Mouse (Mus musculus): ENCODE results near the gene Atxn2. TPM values are rescaled to one million over a fixed set of nuclear protein-coding genes. Genes with fewer than 3 reads are reported as not detected.
A peak's percentile ranks its signal among the peaks of the same experiment; 100 is the strongest.
"Not testable (repeated sequence)": the region's sequence is repeated elsewhere in the genome, so short reads cannot be mapped to it uniquely, and the experiment has no call there.

The Atxn2 gene
- total RNA-seq, 2 experiments from 2014 or later = 174 to 180 TPM

DNA sequence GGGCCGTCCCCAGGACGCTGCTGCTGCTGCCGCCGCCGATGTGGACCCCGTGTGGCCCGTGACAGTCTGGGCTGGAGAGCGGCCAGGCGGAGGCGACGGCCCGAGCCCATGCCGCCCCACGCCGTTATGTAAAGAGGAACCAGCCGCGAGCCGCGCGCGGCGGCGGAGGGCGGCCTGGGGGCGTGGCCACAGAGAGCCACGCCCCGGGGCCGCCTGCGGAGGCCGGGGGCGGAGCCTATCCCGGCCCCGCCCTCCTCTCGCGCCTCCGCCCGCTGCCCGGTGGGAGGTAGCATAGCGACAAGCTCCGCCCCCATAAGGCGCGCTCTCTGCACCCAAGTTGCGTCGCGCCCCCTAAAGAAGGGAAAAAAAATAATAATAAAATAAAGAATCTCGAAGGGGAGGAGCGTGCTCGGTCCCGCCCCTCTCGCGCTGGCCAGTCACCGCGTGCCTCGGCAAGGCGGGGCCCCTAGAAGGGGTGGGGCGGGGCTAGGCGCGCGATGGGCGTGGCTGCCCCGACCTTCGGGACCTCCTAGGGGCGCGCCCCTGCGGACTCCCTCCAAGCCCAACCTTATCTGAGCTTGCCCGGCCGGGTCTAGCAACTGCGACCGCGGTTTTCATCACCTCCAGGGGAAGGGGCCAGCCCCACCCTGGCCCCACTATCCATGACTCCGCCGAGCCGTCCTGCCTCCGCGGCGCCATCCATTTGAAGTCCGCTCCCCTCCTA is 125.7 kb downstream of the Atxn2 start:
- DNase-seq = peak; percentile 94

DNA sequence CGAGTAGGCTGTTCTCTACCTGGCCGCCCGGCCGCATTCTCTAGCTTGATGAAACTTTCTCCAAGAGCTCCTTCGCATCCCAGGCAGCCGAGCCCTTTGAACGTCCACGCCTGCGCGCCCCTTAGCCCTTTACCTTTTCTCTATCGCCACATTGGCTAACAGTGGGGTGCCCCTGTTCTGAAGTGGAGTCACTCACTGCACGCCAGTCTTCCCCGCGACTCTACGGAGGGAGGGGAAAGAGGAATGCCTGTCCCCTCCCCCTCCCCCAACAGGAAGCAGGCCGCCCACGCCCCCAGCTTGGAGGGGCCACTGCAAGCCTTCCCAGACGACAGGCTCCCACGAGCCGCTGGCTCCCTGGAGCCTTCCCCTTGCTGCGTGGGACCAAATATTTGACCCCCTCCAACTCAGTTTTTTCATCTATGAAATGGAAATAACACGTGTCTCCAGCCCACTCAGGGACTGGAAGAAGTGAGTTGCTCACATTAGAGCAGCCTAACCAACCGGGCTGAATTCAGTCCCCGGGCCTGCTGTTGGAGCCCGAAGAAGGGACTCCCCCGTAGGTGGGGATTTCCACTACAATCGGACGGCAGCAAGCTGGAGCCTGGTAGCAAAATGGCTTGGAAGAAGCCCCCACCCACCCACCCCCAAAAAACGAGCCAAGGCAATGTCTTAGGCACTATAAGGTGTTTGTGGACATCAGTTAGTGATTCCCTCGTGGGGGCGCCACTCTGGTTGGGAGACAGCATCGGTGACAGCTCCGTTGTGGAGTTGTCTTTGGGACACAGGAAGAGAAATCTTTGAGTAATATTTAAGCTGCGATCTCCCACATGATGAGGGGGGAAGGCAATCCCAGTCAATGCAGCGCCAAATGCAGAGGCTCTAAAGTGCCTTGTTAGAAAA is 126.6 kb downstream of the Atxn2 start, which contains the start of gene Sh2b3:
Gene Sh2b3 (minus strand): TSS at position 206 of the 900 bp plus-strand sequence.
- DNase-seq = peak; percentile 73

DNA sequence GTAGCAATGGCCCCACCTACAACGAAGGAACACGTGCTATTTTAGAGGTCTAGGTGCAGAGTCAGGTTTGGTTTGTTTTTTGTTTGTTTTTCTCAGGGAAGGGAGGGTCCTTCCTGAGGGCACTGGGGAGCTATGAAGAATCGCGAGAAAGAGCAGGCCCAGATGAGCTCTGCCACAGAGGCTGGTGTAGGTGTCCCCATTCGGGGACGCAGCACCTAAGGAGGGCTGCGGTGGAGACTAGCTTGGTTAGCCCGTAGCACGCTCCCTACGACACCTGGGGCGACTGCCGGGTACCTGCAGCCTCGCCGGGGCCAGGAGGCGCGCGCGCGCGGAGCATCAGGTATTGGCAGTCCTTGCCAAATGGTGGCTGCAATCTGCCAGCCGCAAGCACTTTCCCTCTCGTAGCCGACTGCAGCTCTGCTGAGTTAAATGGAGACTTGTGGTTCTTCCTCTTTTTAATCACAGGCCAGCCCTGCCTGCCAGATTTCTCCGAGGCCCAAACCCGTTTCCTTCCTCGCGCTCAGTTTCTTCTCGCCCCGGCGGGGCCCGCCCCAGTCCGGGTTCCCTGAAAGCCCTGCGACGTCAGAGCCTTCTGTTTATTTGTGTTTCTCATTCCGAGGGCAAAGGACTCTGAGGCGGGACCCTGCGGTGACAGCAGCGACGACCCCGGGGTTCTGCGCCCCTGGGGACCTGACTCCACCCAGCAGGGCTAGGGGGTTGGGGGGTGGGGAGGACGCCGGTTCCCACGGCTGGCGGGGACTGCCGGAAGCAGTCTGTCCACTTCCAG is 127.4 kb downstream of the Atxn2 start:
- peak; percentile 70 for DNase-seq

DNA sequence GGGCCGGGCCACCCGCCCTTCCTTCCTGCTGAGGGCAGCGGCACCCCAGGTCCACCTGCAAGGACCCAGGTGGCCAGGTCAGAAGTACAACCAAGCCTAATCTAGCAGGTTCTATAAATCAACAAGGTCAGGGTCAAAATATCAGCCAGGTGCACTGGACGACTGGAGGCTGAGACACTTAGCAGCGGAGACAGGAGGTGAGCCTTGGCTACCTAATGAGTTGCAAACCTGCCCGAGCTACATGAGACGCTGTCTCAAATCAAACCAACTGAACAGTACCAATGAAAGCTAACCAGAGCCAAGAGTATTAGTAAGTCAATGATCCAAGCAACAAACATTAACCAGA is 128.0 kb downstream of the Atxn2 start:
- no peak for DNase-seq

DNA sequence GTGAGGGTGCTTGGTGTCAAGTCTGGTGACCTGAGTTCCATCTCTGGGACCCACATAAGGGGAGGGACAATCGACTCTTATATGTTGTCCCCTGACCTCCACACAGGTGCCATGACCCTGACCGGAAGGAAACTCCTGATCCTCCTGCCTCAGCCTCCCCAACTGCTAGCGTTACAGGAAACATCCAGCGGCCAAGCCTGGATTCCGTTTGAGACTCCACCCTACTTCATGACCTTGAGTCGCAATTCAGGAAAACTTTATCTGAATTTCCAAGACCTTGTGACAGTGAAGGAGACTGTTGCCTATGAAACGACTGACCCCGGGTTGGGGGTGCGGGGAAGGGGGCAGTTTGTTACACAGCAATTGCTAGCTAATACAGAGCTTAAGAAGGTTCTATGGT is 130.4 kb downstream of the Atxn2 start:
- no peak for DNase-seq

DNA sequence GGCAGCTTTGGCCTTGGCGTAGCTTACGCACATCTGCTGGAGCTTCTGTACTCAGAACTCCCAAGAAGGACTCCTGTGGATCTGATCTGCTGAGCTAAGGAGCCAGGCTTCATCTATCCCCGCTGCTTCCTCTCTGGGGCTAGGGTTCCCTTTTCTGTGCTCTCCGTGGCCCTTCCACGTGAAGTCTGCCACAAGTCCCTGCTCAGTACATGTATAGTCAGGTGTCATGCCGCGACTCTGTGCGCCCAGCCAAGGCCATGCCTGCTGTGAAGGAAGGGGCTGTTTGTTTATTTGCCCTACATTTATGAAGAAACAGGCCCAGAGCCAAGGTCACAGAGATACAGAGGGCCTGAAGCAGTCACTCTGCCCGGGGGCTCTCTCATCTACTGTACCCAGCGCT is 130.8 kb downstream of the Atxn2 start:
- DNase-seq = no peak

DNA sequence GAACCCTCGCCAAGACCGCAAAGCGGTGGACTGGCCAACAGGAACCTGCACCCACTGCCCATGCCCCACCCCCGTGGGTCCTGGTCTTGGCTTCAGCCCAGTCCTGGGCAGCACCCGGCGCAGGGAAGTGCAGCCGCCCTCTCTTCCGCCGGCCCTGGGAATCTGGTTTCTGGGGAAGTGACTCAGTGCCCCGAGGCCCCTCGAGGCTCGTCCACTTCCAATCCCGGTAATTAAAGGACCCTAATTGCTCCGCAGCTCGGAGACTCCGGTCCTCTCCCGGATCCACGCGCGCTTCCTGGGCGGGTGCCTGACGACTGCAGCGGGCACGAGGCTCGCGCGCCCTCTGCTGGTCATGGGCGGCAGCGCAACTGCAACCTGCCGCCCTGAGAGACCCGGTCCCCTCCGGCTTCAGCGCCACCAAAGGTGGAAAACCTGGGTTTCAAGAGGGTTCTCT is 131.6 kb downstream of the Atxn2 start:
- DNase-seq = peak; percentile 92

DNA sequence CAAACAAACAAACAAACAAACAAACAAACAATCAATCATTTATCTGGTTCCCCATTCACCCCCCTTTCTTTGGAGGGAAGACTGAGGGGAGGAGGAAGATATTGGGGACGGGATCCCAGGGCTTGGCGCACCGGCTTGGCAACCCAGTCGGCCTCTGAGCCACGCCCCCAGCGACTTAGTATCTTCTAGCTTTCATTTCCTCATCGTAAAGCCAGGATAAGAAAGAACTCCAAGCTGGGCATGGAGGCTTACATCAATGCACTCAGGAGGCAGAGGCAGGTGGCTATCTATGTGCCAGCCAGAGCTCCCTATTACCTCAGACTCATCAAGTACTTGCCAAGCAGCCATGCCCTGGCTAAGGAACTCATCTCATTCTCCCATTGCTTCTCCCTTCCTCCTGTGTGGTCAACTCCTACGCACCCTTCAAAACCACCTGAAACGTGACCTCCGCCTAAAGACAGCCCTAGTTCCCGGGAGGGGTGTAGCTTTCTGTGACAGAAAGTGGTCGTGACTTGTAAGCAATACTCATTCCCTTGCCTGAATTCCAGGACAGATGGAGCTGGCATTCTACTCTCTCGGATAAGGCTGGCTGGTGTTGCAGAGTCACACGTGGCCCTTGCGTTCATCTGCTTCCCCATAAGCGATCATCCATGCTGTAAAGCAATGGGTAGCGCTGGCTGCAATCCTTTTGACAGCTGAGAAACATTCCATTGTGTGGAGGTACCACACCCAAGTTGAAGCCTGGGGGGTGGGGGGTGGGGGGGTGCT is 132.2 kb downstream of the Atxn2 start:
- no peak for DNase-seq

DNA sequence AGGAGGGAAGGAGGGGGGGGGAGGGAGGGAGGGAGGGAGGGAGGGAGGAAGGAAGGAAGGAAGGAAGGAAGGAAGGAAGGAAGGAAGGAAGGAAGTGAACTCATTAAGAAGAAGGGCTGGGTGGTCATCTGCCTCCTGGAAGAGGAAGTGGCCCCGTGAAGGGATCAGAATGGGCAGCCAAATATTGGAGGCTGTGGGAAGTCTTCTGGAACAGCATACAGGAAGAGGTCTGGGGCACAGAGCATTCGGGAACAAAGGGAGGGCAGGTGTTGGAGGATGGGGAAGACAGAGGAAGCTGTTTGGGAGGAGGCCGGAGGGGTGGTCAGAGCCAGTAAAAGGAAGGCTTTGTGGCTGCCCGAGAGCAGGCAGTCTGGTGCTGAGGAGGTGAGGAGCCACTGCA is 134.2 kb downstream of the Atxn2 start:
- DNase-seq = no peak

DNA sequence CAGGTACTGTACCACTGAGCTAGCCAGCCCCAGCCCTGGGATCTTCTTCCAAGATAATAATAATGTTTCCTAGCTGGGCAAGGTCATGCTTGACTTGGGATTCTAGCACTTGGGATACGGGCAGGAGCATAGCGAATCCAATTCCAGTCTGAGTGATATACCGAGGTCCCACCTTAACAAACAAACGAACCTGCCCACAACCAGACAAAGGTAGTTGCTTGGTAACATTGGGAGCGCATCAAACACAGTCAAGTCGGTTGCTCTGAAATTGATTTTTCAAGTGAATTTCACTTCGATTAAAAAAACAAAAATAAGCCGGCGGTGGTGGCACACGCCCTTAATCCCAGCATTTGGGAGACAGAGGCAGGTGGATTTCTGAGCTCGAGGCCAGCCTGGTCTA is 135.2 kb downstream of the Atxn2 start:
- DNase-seq = no peak

DNA sequence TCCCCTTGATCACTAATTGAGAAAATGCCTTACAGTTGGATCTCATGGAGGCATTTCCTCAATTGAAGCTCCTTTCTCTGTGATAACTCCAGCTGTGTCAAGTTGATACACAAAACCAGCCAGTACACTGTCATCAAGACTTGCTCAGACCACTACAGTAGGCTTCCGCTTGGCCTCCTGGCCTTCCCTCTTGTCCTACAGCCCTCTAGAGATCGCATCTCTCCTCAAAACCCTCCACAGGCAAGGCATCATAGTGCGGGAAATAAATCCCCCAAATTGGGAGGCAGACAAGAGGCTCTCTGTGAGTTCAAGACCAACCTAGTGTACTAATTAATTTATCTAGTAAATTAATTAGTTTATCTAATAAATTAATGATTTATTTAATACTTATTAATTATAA is 136.1 kb downstream of the Atxn2 start:
- not testable (repeated sequence) for DNase-seq

DNA sequence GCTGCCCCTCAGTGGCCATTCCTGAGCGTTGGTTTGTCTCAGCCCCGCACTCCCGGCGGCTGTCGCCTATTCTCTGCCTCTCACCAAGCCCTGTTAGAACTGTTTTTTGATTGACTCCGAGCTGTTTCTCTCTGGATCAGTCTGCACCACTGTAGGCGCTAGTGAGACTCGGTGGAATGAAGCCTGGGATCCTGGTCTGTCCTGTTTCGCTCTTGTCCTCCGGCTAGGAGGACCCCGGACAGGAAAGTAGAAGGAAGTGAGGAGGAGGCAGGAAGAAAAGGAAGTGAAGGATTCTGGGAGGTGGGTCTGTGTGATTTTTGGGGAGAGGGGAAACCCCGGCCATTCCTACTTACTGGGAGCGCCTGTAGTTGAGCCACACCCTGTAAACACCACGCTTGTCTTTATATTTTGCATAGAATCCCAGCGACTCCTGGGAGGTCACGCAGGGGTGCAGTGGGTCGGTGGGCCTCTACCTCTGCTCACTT is 136.9 kb downstream of the Atxn2 start:
- DNase-seq = peak; percentile 68

DNA sequence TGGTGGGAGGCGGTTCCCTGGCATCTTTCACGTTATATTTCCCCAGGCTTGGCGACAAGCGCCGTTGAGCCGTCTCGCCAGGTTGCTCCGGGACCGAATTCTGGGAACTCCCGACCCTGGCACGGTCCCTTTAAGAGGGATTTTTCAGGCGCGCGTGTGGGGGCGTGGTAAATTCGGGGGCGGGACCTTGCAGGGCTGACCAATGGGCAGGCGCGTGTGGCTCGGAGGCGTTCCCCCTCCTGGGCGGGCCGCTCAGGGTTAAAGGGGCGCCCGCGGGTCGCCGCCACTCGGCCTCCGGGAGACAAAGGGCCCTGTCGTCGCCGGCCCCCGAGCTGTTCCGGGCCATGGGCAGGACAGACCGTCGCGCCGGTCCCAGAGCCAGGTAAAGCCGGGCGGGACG is 137.6 kb downstream of the Atxn2 start, which contains the start of gene Pheta1:
Gene Pheta1 (plus strand): TSS at position 242 of the 400 bp plus-strand sequence.
- DNase-seq = peak; percentile 96

DNA sequence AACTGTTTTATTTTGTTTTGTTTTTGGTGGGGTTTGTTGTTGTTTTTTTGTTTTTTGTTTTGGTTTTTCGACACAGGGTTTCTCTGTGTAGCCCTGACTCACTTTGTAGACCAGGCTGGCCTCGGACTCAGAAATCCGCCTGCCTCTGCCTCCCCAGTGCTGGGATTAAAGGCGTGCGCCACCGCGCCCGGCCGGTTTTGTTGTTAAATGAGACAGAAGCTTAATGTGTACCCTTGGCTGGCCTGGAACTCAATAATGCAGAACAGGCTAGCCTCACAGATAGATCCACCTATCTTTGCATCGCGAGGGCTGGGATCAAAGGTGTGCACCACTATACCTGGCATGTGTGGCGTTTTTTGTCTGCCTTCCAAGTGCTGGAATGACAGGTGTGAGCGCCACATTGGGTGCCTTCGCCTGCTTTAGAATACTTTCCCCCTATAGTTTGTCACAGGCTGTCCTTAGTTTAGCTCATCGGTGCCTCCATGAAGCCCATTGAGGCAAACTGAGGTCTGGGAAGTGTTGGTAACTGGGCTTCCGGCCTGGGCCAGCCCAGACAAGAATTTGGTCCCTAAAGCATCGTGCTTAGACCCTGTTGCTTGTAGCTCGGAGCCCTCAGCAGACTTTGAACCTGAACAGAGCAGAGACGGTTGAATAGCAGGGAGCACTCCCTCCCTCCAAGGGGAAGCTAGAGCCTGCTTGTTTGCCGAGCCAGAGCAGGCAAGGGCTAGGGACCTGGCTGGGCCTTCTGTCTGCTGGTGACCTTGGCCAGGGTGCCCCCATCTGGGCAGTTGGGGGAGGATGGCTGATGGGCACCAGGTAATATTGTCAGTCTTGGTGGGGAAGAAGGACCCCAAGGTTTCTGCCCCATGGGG is 138.6 kb downstream of the Atxn2 start:
- no peak for DNase-seq

DNA sequence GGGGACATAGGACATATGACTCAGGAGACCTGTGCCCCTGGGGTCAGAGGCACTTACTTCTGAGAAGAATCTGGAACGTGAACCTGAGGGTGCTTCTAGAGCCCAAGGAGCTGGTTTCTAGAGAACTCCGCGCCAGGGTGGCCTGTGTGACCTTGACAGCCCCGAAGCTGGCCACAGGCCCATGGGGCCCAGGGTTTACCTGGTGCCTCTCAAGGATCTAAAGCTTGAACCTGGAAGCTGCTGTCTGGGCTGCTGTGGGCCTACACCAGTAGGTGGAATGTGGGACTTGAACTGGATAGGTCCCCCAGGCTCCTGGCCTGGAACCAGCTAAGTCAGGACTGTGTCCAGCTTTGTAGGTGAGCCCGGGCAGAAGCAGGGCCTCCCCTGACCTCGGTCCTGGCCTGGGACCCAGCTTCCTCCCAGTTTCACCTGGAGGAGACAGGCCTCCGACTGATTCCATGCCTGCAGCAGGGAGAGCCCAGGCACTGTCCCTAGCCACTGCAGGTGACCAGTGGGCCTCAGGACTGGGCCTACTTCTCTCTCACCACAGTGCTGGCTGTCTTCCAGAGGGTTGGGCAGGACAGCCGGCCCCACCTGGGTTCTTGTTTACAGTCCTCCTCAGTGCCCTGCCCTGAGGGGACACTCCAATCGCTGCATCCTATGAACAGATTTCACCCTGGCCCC is 142.4 kb downstream of the Atxn2 start:
- peak; percentile 49 for DNase-seq

DNA sequence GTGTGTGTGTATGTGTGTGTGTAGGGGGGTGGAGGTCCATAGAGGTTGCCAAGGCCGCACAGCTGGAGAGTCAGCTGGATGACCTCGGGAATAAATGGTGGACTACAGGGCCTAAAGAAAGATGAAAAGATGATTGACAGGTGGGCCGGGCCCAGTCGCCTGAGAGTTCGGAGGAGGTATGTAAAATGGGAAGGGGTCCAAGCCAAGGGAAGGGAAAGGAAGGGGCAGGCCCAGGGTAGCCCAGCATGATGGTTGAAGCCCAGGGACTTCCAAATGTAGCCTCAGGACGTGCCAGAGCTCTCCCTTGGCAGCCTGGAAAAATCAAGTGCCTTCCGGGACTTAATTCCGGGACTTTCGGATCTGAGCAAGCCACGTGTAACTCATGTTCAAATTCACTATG is 143.6 kb downstream of the Atxn2 start:
- no peak for DNase-seq

DNA sequence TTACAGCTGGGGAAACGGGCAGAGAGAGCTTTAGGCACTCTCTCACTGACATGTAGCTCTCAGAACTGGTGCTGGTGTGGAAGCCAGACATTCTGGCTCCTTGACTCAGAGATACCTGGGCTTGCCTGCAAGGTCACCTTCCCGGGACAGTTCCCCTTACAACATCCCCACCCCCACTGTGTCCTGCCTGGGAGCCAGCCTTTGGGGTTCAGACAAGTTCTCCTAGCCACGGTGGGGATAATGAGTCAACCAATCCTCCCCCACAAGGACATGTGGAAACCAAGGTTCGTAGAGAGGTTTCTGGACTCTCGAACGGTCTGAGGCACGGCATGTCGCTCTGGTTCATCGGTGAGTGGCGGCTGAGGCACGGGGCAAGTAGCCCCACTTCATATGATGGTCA is 145.6 kb downstream of the Atxn2 start:
- DNase-seq = no peak

DNA sequence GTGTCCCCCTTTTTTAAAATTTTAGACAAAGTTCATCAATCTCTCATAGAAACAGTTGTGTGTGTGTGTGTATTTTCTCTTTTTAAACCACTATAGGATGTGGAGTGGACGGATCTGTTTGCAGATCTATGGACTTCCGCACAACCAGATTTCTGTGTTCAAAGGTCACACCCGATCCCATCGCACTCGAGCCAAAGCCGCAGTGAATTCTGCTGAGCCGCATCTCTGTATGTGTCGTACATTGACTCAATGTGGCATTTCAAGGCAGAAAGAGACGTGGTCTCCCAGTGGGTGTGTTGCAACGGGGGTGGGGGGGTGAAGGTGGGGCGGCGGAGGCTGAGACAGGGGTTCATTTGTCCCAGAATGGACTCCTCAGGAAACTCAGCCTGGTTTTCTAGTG is 147.3 kb downstream of the Atxn2 start:
- no peak for DNase-seq

DNA sequence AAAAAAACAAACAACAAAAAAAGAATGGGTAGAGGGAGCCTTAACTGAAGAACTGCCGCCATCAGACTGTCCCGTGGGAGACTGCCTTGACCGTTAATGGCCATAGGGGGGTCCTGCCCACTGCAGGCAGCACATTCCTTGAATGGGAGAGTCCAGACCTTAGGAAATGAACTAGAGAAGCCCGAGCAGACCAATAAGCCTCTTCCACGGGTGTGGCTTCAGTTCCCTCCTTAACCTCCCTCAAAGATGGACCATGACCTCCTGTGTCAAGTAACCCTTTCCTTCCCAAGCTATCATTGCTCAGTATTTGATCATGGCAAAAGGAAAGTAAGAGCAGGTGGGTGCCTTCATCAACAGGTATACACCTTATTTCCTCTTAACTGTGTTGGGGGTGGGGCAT is 150.8 kb downstream of the Atxn2 start:
- DNase-seq = no peak

DNA sequence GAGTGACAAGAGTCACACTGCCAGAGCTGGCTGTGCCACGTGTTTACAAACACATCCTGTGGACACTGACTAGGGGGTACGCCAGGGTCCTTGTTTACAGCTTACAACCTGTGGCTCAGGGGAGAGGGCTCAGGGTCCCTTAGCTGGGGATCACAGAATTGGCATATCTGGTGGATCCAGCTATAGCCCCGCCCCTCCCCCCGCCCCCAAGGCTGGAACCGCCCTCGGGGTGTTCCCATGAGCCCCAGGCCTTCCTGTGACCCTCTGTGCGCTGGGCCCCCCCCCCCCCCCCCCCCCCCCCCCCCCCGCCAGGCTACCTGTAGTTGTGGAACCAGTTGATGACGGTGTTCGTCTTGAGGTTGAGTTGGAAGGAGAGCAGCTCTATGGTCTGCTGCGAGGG is 153.2 kb downstream of the Atxn2 start:
- DNase-seq = no peak

All from heart, postnatal 4 days (tissue).